Mouse (Mus musculus): ENCODE measurements at regions not wholly inside any gene's neighbourhood (a gene's known extent, or its start where the extent isn't known, plus 50 kb on each side); places are given as distances from the start of the nearest gene placed in this dataset.

DNA sequence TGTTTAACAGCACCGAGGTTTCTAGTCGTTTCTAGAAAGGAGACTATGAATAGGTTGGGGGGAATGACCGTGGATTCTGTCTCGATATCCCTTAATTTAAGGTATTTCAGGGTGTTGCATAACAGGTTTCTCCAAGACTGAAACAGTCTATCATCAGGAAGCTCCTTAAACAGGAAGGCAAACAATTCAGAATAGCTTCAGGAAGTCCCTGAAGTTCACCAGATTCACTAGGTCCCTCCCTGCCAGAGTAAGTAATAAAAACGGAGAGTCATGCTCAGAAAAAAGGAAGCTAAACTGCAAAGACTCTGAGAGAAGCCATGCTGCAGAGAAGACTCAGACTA lies 339.9 kb downstream of the Foxo1 start:
- TF ChIP-seq CTCF (IDR thresholded peaks at IDR 0.05; ENCODE audit: borderline replicate concordance, extremely low read depth, insufficient read depth, insufficient read length), result no peak
- no peak for TF ChIP-seq POLR2A (IDR thresholded peaks at IDR 0.05; ENCODE audit: borderline replicate concordance, extremely low read depth, insufficient read depth, insufficient read length, poor library complexity, severe bottlenecking)
